Mouse (Mus musculus) bone marrow, adult 2 months (tissue): Measurements from ENCODE around the gene Igf2bp3.

Experiments
- CTCF ChIP-seq: fragments of 200-500 bp; IDR thresholded peaks from 2 replicates; pipeline ENCODE4 v1.5.1; 2011; ENCODE audit warnings: low read length, control low read depth; ENCODE audit not compliant: control insufficient read depth, insufficient read depth
- POLR2A ChIP-seq: fragments of 200-500 bp; IDR thresholded peaks from 2 replicates; pipeline ENCODE4 v1.6.1; 2011; ENCODE audit warnings: low read depth, mild to moderate bottlenecking, control low read depth, low read length, borderline replicate concordance; ENCODE audit not compliant: control insufficient read depth

DNA sequence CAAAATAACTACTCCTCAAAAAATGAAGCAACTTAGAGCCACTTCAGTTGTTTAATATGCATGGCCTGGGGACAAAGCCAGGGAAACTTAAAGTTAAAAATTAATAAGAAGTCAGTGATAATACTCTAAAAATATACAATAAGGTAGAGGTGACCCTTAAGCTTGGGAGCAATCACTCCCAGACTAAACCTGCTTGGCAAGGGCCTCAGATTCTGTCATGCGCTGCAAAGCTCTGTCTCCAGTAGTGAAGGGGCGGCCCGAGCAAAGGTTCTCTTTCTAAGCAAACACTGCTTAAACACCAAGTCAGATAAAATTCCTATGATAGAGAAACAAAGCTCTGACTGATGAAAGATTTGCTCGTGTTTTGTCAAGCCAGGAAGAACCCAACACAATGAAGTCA is 66.0 kb downstream of the Igf2bp3 start:
- TF ChIP-seq CTCF (no peak), POLR2A (no peak)
